Mouse (Mus musculus): ENCODE results near the gene Tmed9.

GRCm38 (mm10) chr13:55604606-55605005, 31.1 kb downstream of the Tmed9 start:
- TF ChIP-seq CTCF (IDR thresholded peaks at IDR 0.05; ENCODE audit: control insufficient read depth, insufficient read depth, insufficient replicate concordance, low read depth, low read length) (no peak), POLR2A (IDR thresholded peaks at IDR 0.05; ENCODE audit: control insufficient read depth, low read depth, low read length) (no peak)

Data from testis, adult 2 months (tissue).